Mouse (Mus musculus) E14TG2a.4 (cell line): Measurements from ENCODE around the gene Zfhx2.

Source experiments
- H3K27me3 ChIP-seq: 2 replicates; pipeline ENCODE4 v1.6.1; 2014; ENCODE audit warnings: low read length, control low read depth; ENCODE audit not compliant: insufficient read depth
- H3K36me3 ChIP-seq: 2 replicates; pipeline ENCODE4 v1.6.1; 2014; ENCODE audit warnings: low read length, control low read depth; ENCODE audit not compliant: insufficient read depth
- H3K4me1 ChIP-seq: replicated peaks from 2 replicates; pipeline ENCODE4 v1.6.1; 2014; ENCODE audit warnings: low read depth, low read length, control low read depth
- H3K4me3 ChIP-seq: replicated peaks from 2 replicates; pipeline ENCODE4 v1.5.1; 2014; ENCODE audit warnings: mild to moderate bottlenecking, low read length
- H3K9me3 ChIP-seq: 2 replicates; pipeline ENCODE4 v1.6.1; 2014; ENCODE audit warnings: low read length, control low read depth
- CTCF ChIP-seq: conservative IDR thresholded peaks from 2 replicates; pipeline ENCODE4 v1.5.1; 2014; ENCODE audit warnings: low read length
- NANOG ChIP-seq: IDR thresholded peaks from 2 replicates; pipeline ENCODE4 v1.6.1; 2014; ENCODE audit warnings: borderline replicate concordance, low read length, mixed read lengths
- POU5F1 ChIP-seq: IDR thresholded peaks from 2 replicates; pipeline ENCODE4 v1.6.1; 2014; ENCODE audit warnings: low read length, borderline replicate concordance

The Zfhx2 gene

DNA sequence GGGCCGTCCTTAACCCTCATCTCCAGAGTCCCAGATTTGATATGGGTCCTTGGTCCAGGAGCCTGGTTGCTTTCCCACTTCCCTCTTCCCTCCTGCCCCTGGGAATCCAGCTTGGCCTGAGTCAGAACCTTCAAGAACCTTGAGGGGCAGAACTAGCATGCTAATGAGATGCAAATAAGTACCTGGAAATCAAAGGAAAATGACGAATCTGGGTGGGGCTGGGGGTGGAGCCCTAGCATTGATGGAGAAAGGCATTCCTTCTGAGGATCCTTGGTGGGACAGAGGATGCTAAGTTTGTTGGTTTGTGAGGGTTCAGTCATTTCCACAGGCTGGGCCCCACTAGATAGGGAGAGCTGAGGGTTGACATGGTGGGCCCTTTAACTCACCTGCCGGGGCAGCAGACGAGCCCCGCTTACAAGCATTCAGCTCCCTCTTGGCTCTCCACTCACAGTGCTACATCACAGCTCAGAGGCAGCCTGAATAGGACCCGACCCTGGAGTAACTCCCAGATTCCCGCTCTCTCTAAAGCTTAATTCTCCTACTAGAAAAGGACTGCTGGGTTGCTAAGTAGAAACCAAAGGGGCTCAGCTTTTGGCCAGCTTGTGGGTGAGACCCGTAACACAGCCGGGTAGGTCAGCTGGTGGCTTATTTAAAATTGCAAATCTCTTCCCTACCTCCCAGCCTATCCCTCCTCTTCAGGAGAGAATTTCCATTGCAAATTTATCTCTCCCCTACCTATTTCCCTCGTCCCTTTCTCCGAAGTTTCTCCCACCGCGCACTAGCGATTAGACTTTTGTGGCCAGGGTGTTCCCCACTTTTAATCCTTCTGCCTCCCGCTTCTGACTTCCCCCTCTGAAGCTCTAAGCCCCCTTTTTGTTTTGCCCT, 14.4 kb downstream of the Zfhx2 start:
- TF ChIP-seq CTCF (no peak), NANOG (no peak), POU5F1 (no peak)
- peaks cover 44% of the 10 kb centered on the region for H3K36me3 ChIP-seq
- peak overlapping the region; percentile 74 for H3K4me3 ChIP-seq
- peaks cover 100% of the 10 kb centered on the region for H3K4me1 ChIP-seq
- H3K9me3 ChIP-seq, result no peaks in the 10 kb centered on the region
- no peaks in the 10 kb centered on the region for H3K27me3 ChIP-seq

DNA sequence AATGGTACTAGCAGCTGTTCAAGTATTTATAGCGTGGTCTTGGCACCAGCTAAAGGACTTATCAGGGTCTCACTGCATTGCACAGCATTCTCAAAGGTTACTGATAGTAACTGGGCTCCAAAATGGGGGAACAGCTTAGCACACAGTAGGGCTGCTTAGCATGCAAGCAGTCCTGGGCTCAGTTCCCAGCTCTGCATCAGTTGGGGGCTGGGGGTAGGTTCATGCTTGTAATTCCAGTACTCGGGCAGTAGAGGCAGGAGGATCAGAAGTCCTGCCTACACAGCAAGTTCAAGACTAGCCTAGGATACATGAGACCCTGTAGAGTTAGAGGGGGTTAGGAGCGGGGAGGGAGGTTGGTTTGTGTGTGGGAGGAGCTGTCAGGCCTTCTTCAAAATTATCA, 15.2 kb downstream of the Zfhx2 start:
- Histone ChIP-seq H3K4me1 (peaks cover 100% of the 10 kb centered on the region), H3K36me3 (peaks cover 45% of the 10 kb centered on the region), H3K9me3 (no peaks in the 10 kb centered on the region), H3K4me3 (peak overlapping the region; percentile 74), H3K27me3 (no peaks in the 10 kb centered on the region)
- TF ChIP-seq CTCF, result no peak

DNA sequence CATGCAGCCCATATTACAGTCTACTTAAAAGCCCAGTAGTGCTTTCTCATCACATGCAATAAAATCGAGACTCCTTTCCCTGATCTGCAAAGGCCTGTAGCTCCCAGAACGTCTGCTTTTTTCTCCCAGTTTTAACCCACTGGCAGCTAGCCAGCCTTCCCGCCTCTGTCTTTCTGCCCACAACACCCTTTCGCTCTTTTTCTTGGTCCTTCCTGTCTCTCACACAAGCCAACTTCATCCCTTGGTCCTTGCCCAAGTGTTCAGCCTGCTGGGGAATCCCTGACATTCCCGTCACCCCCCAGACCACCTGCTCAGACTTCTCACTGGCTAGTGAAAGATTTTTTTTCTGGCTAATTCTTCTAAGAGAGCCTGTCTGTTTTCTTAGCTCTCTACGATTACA, 15.9 kb downstream of the Zfhx2 start:
- peaks cover 43% of the 10 kb centered on the region for H3K36me3 ChIP-seq
- no peak overlapping the region for H3K4me3 ChIP-seq
- H3K9me3 ChIP-seq, result no peaks in the 10 kb centered on the region
- H3K4me1 ChIP-seq, result peaks cover 99% of the 10 kb centered on the region
- TF ChIP-seq NANOG (no peak), POU5F1 (no peak)
- H3K27me3 ChIP-seq, result no peaks in the 10 kb centered on the region

DNA sequence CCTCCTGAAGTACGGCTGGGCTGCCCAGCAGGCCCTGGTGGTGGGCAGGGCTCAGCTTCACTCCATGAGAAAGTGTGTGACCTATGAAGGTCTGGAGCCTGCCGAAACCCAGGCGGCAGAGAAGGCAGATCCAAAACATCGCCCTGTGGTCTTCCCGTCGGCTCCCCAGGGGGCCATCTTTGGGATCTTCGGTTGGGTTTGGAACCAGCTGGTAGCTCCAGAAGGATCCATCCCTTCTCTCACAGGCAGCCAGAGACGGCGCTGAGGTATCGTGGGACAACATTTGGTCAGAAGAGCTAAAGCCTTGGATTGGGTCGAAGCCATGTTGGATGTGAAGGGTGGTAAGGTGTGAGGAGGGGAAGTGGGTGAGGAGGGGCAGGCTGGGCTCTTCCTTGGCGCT, 17.7 kb downstream of the Zfhx2 start:
- Histone ChIP-seq H3K4me1 (peaks cover 94% of the 10 kb centered on the region), H3K27me3 (no peaks in the 10 kb centered on the region), H3K4me3 (peak overlapping the region; percentile 69), H3K9me3 (no peaks in the 10 kb centered on the region), H3K36me3 (peaks cover 57% of the 10 kb centered on the region)
- TF ChIP-seq NANOG, result no peak
- TF ChIP-seq CTCF, result no peak
- TF ChIP-seq POU5F1, result no peak

DNA sequence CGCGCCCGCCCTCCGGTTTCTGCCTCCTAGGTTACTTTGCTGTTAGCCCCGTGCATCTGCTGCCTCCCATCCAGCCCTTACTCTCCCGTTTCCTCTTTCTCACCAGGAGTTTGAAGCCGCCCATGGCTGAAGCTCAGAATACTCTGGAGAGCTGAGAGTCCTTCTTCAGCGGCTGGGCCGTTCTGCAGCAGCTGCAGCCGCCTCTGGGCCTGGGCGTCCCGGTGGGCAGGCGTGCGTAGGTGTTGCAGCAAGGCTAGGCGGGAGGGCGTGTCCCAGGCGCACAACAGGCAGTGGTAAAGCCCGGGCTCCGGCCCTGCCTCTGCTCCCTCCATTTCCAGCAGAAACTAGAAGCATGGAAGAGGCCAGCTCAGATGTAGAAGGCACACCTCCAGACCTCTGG, 20.4 kb downstream of the Zfhx2 start:
- peak overlapping the region; percentile 69 for H3K4me3 ChIP-seq
- H3K9me3 ChIP-seq, result no peaks in the 10 kb centered on the region
- peaks cover 84% of the 10 kb centered on the region for H3K36me3 ChIP-seq
- TF ChIP-seq NANOG (no peak), POU5F1 (no peak), CTCF (no peak)
- no peaks in the 10 kb centered on the region for H3K27me3 ChIP-seq
- peaks cover 93% of the 10 kb centered on the region for H3K4me1 ChIP-seq

DNA sequence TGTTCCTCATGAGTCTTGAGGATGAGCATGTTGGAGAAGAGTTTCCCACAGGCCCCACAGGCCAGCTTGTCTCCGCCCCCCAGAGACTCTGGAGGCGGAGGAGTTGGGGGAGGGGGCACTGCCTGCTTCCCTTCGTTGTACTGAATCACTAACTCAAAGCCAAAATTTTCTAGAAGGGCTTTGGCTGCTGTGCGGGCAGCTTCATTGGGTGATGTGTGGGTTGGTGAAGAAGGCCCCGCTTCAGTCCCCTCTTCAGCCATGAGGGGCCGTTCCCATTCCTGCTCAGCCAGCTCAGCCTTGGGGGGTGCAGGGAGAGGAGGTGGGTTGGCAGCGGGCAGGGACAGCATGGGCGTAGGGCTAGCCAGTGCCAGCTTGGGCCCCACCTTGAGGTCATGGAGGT, 26.1 kb downstream of the Zfhx2 start:
- Histone ChIP-seq H3K27me3 (no peaks in the 10 kb centered on the region), H3K4me1 (peaks cover 92% of the 10 kb centered on the region), H3K9me3 (no peaks in the 10 kb centered on the region), H3K36me3 (peaks cover 89% of the 10 kb centered on the region), H3K4me3 (peak overlapping the region; percentile 68)
- TF ChIP-seq POU5F1 (no peak), CTCF (no peak), NANOG (no peak)

DNA sequence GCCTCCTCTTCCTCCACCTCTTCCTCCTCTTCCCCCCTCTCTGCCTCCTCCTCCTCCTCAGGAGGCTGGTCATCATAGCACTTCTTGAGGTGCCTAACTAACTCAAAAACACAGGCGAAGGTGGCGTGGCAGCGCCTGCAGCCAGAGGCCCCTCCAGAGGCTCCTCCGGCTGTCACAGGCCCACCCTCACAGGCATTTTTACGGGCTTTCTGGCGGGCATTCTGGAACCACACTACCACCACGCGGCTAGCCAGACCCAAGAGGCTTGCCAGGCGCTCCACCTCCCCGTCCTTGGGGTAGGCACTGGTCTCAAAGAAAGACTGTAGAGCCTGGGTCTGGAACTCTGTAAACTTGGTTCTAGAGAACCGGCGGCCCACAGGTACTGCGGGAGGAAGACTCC, 26.7 kb downstream of the Zfhx2 start:
- TF ChIP-seq CTCF (no peak), POU5F1 (no peak), NANOG (no peak)
- H3K4me1 ChIP-seq, result peaks cover 91% of the 10 kb centered on the region
- H3K4me3 ChIP-seq, result peak overlapping the region; percentile 68
- H3K9me3 ChIP-seq, result no peaks in the 10 kb centered on the region
- H3K27me3 ChIP-seq, result no peaks in the 10 kb centered on the region
- peaks cover 86% of the 10 kb centered on the region for H3K36me3 ChIP-seq

DNA sequence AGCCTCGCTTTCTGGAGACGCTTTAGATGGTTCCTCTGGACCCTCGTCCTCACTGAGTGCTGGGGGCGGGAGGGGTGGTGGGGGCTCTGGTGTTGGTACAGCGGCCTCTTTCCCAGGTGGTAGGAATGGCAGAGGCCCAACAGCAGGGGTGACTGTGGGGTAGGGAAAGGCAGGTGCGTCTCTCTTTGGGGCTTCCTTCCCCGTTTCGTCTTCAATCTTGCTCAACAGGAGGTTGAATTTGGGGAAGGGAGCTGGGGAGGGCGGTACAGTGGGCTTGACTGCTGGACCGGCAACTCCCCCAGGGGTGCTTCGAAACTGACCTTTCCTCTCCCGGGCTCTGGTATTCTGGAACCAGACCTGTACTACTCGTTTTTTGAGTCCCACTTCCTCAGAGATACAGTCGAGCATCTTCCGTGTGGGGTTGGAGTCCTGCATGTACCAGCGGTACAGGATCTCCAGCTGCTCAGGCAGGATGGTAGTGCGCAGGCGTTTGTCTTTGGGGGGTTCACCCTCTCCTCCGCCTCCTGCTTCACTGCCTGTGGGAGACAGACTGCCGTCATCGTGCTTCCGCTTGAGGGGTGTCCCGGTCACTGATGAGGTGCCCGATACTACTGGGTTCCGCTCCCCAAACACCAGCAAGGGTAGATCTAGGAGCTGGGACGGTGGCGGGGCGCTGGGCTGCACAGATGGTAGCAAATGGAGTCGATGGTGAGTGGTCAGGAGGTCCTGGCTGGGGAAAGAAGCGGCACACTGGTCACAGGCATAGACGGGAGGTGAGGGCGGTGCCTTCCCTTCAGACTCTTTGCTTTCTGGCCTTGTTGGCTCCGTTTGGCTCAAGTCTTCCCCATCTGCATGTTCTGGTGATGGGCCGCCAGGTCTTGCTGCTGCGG, 27.4 kb downstream of the Zfhx2 start:
- Histone ChIP-seq H3K4me1 (peaks cover 93% of the 10 kb centered on the region), H3K9me3 (no peaks in the 10 kb centered on the region), H3K4me3 (peak overlapping the region; percentile 68), H3K27me3 (no peaks in the 10 kb centered on the region), H3K36me3 (peaks cover 80% of the 10 kb centered on the region)
- TF ChIP-seq POU5F1, result no peak
- TF ChIP-seq NANOG, result no peak
- no peak for TF ChIP-seq CTCF
